Mouse (Mus musculus) myocyte (in vitro differentiated cells): ENCODE measurements at regions not wholly inside any gene's neighbourhood (a gene's known extent, or its start where the extent isn't known, plus 50 kb on each side); places are given as distances from the start of the nearest gene placed in this dataset.

Experiments
- H3K27me3 ChIP-seq: one replicate; pipeline ENCODE4 v1.6.1; 2011; ENCODE audit not compliant: control insufficient read depth, insufficient read depth, insufficient read length
- H3K36me3 ChIP-seq: one replicate; pipeline ENCODE4 v1.6.1; 2011; ENCODE audit not compliant: control insufficient read depth, insufficient read depth
- H3K4me2 ChIP-seq: one replicate; pipeline ENCODE4 v1.6.1; 2011; ENCODE audit warnings: low read depth, control low read depth
- H3K4me3 ChIP-seq: one replicate; pipeline ENCODE4 v1.5.1; 2011; ENCODE audit warnings: mild to moderate bottlenecking, control low read depth, moderate library complexity
- H3K79me2 ChIP-seq: one replicate; pipeline ENCODE4 v1.6.1; 2011; ENCODE audit not compliant: control insufficient read depth, insufficient read depth
- H3ac ChIP-seq: one replicate; pipeline ENCODE4 v1.6.1; 2011; ENCODE audit not compliant: control insufficient read depth, insufficient read length
- CEBPB ChIP-seq: IDR thresholded peaks from 2 replicates; pipeline ENCODE4 v1.6.1; 2011; ENCODE audit warnings: mild to moderate bottlenecking, moderate library complexity; ENCODE audit not compliant: poor library complexity, insufficient read depth, severe bottlenecking
- E2F4 ChIP-seq: IDR thresholded peaks from one replicate; pipeline ENCODE4 v1.6.1; 2011; ENCODE audit warnings: mild to moderate bottlenecking, control low read depth, moderate library complexity; ENCODE audit not compliant: insufficient read depth
- MAX ChIP-seq: IDR thresholded peaks from one replicate; pipeline ENCODE4 v1.6.1; 2011; ENCODE audit warnings: low read depth, mild to moderate bottlenecking, control low read depth
- MYOD1 ChIP-seq, 3 experiments: IDR thresholded peaks; one replicate each; pipeline ENCODE4 v1.6.1; 2011; ENCODE audit warnings: control low read depth in 2 of 3, low read depth in 2 of 3, mild to moderate bottlenecking in 2 of 3, moderate library complexity in 1 of 3; ENCODE audit not compliant: insufficient read length in 2 of 3, control insufficient read depth in 1 of 3
- MYOG ChIP-seq, 3 experiments: IDR thresholded peaks; one replicate each; pipeline ENCODE4 v1.6.1; 2011; ENCODE audit warnings: control low read depth in 2 of 3, low read depth in 2 of 3, mild to moderate bottlenecking in 2 of 3; ENCODE audit not compliant: insufficient read length in 2 of 3, control insufficient read depth in 1 of 3, insufficient read depth in 1 of 3
- POLR2A ChIP-seq: IDR thresholded peaks from one replicate; pipeline ENCODE4 v1.6.1; 2011; ENCODE audit warnings: low read depth, mild to moderate bottlenecking, control low read depth, moderate library complexity; ENCODE audit not compliant: insufficient read length
- POLR2AphosphoS2 ChIP-seq: IDR thresholded peaks from one replicate; pipeline ENCODE4 v1.6.1; 2011; ENCODE audit warnings: low read depth, control low read depth; ENCODE audit not compliant: insufficient read length
- REST ChIP-seq: IDR thresholded peaks from one replicate; pipeline ENCODE4 v1.6.1; 2011; ENCODE audit warnings: mild to moderate bottlenecking, control low read depth, moderate library complexity; ENCODE audit not compliant: insufficient read depth, insufficient read length
- SRF ChIP-seq: IDR thresholded peaks from one replicate; pipeline ENCODE4 v1.6.1; 2011; ENCODE audit warnings: low read depth; ENCODE audit not compliant: control insufficient read depth, insufficient read length
- TCF12 ChIP-seq: IDR thresholded peaks from one replicate; pipeline ENCODE4 v1.6.1; 2011; ENCODE audit warnings: mild to moderate bottlenecking, control low read depth; ENCODE audit not compliant: poor library complexity, insufficient read depth, severe bottlenecking
- TCF3 ChIP-seq: IDR thresholded peaks from one replicate; pipeline ENCODE4 v1.6.1; 2011; ENCODE audit warnings: low read depth, control low read depth; ENCODE audit not compliant: insufficient read length
- USF1 ChIP-seq: IDR thresholded peaks from one replicate; pipeline ENCODE4 v1.6.1; 2011; ENCODE audit warnings: low read depth, mild to moderate bottlenecking, control low read depth, moderate library complexity

- Histone ChIP-seq H3K36me3 (no peaks in the 10 kb centered on the region), H3K4me3 (no peak overlapping the region), H3ac (no peak overlapping the region), H3K4me2 (no peak overlapping the region), H3K27me3 (no peaks in the 10 kb centered on the region), H3K79me2 (no peaks in the 10 kb centered on the region)
- TF ChIP-seq USF1 = no peak
- no peak for TF ChIP-seq TCF3
- TF ChIP-seq POLR2AphosphoS2 = no peak
- TF ChIP-seq E2F4 = no peak
- no peak for TF ChIP-seq MYOG (IDR thresholded peaks at IDR 0.05; ENCODE audit: control insufficient read depth in 1 of 3, insufficient read depth in 1 of 3, insufficient read length in 2 of 3, low read depth in 2 of 3)
- no peak for TF ChIP-seq MAX
- no peak for TF ChIP-seq REST
- no peak for TF ChIP-seq TCF12
- TF ChIP-seq CEBPB = no peak
- no peak for TF ChIP-seq MYOD1 (IDR thresholded peaks at IDR 0.05; ENCODE audit: control insufficient read depth in 1 of 3, insufficient read length in 2 of 3, low read depth in 2 of 3)
- no peak for TF ChIP-seq SRF
- no peak for TF ChIP-seq POLR2A
These were observed 249.2 kb downstream of the Epha4 start for GRCm38 (mm10) chr1:77265677-77266076.

- Histone ChIP-seq H3K4me3 (no peak overlapping the region), H3K36me3 (no peaks in the 10 kb centered on the region), H3K4me2 (no peak overlapping the region), H3K27me3 (no peaks in the 10 kb centered on the region), H3K79me2 (no peaks in the 10 kb centered on the region), H3ac (no peak overlapping the region)
- TF ChIP-seq MYOD1 (IDR thresholded peaks at IDR 0.05; ENCODE audit: control insufficient read depth in 1 of 3, insufficient read length in 2 of 3, low read depth in 2 of 3) (no peak), TCF12 (no peak), POLR2A (no peak), REST (no peak), SRF (no peak), POLR2AphosphoS2 (no peak), USF1 (no peak), TCF3 (no peak), MYOG (IDR thresholded peaks at IDR 0.05; ENCODE audit: control insufficient read depth in 1 of 3, insufficient read depth in 1 of 3, insufficient read length in 2 of 3, low read depth in 2 of 3) (no peak), CEBPB (no peak), MAX (no peak), E2F4 (no peak)
These were observed 247.4 kb downstream of the Epha4 start for GRCm38 (mm10) chr1:77267311-77268003.

GRCm38 (mm10) chr1:77275297-77275696, 239.6 kb downstream of the Epha4 start:
- no peaks in the 10 kb centered on the region for H3K27me3 ChIP-seq
- H3K4me3 ChIP-seq = no peak overlapping the region
- H3K36me3 ChIP-seq = no peaks in the 10 kb centered on the region
- no peak overlapping the region for H3K4me2 ChIP-seq
- no peak overlapping the region for H3ac ChIP-seq
- no peaks in the 10 kb centered on the region for H3K79me2 ChIP-seq
- TF ChIP-seq TCF12 (no peak), E2F4 (no peak), POLR2AphosphoS2 (no peak), SRF (no peak), CEBPB (no peak), MYOD1 (IDR thresholded peaks at IDR 0.05; ENCODE audit: control insufficient read depth in 1 of 3, insufficient read length in 2 of 3, low read depth in 2 of 3) (no peak), REST (no peak), POLR2A (no peak), TCF3 (no peak), MYOG (IDR thresholded peaks at IDR 0.05; ENCODE audit: control insufficient read depth in 1 of 3, insufficient read depth in 1 of 3, insufficient read length in 2 of 3, low read depth in 2 of 3) (no peak), USF1 (no peak), MAX (no peak)

GRCm38 (mm10) chr1:77279566-77279965, 235.3 kb downstream of the Epha4 start:
- Histone ChIP-seq H3K79me2 (no peaks in the 10 kb centered on the region), H3K27me3 (no peaks in the 10 kb centered on the region), H3K36me3 (no peaks in the 10 kb centered on the region), H3K4me3 (no peak overlapping the region), H3ac (no peak overlapping the region), H3K4me2 (no peak overlapping the region)
- TF ChIP-seq TCF3 (no peak), TCF12 (no peak), REST (no peak)

- Histone ChIP-seq H3K4me3 (no peak overlapping the region), H3K79me2 (no peaks in the 10 kb centered on the region), H3K36me3 (no peaks in the 10 kb centered on the region), H3K4me2 (no peak overlapping the region), H3K27me3 (no peaks in the 10 kb centered on the region), H3ac (no peak overlapping the region)
- no peak for TF ChIP-seq MYOD1 (IDR thresholded peaks at IDR 0.05; ENCODE audit: control insufficient read depth in 1 of 3, insufficient read length in 2 of 3, low read depth in 2 of 3)
- no peak for TF ChIP-seq POLR2AphosphoS2
These were observed 234.4 kb downstream of the Epha4 start for GRCm38 (mm10) chr1:77280373-77281038.
